Mouse (Mus musculus): ENCODE results near the gene Olfr279.

- TF ChIP-seq ZC3H11A (IDR thresholded peaks at IDR 0.05; ENCODE audit: borderline replicate concordance, low read depth, low read length) (no peak), CHD2 (IDR thresholded peaks at IDR 0.05; ENCODE audit: low read depth, low read length) (no peak)
Measured at GRCm38 (mm10) chr15:98497631-98498030, 5.4 kb downstream of the Olfr279 start.

Data from ES-E14 (cell line).